Mouse (Mus musculus): ENCODE data around the gene Slc16a8.

The Slc16a8 gene

DNA sequence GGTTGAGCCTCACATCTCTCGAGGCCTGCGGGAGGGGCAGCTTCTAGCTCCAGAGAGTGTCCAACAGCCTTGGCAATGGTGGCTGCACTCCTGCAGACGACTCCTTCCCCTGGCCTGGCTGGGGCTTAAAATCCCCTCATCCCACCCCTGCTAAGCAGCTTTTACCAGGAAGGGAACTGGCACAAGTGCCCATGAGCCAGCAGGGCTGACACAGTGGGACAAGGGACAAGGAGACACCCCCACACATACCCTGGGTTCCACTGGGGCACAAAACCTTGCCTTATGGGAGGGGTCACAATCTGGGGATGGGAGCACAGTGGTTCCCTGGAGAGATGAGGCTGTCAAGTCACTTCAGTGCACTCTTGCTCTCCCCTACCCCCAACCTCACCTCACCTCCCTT lies at the start of gene Slc16a8:
Slc16a8 (minus strand) TSS at position 101 of the 400 bp plus-strand sequence.
- DNase-seq (ENCODE audit: low spot score in 2 of 2) = no peak

DNA sequence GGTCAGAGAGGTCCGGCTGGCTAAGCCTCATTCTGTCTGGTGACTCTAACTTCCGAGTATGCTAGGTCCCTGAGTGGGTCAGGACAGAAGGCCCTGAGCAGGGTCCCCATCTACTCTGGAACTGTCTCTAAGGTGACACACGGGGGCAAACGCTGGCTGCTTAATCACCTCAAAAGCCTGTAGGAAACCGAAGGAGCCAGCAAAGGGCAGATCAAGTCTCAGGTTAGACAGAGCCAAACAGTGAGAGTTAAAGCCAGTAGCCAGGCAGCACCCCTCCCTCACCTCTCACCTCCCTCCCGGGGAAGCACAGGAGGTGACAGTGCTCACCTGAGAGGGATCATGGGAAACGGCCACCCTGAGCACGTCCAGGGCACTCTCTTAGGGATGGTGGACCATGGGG lies 49.2 kb upstream of the Slc16a8 start:
- no peak for DNase-seq (ENCODE audit: low spot score in 2 of 2)

DNA sequence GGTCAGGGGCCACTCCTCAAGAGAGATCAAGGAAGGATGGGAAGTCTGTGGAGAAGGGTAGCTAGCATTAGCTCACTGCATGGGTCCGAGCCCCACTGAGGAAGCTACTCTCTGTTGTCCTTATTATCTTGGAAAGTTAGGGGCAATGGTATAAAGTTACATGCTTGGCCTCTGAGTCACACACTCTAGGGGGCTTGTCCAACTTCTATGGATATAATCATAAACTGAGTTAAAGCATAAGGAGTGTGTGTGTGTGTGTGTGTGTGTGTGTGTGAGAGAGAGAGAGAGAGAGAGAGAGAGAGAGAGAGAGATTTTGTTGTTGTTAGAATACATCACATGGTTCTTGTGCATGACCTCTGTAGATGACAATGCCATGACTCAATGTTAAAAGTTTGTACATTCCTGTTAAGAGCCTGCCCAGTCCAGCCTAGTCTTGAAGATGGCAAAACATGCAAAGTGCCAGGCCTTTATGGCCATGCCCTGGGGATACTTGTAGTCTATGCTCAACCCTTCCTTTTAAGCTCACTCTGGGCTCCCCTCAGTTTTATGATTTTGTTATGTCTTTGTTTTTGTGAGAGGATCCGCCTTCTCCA lies 45.1 kb upstream of the Slc16a8 start:
- DNase-seq (ENCODE audit: low spot score in 2 of 2) = no peak

DNA sequence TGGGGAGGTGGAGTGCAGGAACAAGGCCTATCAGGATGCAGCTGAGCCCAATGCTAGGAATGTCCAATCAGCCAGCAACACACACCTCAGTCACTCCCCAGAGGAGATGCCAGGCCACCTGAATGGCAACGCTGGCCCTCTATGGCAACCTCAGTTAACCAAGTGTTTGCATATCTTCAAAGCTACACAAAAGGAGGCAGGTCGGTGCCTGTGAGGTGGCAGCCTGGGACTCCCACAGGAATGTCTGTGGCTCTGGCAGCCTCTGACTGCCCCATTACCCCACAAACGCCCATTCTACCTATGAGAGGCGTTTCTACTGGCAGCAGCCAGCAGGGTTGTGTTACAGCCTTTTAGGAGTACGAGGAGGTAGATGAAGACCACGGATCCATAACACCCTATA lies 44.0 kb upstream of the Slc16a8 start:
- DNase-seq (ENCODE audit: low spot score in 2 of 2) = no peak

DNA sequence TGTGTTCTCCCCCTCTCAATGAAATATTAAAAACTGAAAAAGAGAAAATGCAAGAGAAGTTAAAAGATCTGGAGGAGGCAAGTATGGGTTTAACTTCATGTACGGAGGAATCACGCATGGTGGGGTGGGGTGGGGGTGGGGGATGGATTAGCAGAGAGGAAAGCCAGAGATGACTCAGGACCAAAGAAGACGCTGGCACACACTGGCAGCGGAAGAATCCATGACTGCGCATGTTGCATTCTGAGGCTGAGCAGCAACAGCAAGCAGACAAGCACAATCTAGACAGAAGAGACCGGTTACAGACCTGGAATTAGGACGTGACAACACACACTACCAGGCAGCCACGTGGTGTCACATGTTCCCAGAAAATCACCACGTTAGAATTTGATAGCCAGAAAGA lies 38.2 kb upstream of the Slc16a8 start:
- no peak for DNase-seq (ENCODE audit: low spot score in 2 of 2)

DNA sequence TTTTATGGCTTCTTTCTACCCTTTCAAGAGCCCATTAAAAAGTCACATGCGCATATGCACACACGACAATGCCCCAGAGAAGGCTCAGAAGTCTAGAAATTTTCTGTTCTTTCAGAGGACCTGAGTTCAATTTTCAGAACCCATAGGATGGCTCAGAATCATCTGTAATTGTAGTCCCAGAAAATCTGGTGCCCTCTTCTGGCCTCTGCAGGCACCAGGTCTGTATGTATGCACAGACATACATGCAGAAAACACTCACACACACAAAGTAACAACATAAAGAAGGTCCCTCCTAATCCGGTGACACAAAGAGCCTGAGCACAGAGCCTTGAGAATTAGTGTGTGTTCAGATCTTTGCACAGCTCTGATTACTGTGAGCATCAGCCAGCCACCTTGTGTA lies 35.8 kb upstream of the Slc16a8 start:
- DNase-seq (ENCODE audit: low spot score in 2 of 2) = no peak

DNA sequence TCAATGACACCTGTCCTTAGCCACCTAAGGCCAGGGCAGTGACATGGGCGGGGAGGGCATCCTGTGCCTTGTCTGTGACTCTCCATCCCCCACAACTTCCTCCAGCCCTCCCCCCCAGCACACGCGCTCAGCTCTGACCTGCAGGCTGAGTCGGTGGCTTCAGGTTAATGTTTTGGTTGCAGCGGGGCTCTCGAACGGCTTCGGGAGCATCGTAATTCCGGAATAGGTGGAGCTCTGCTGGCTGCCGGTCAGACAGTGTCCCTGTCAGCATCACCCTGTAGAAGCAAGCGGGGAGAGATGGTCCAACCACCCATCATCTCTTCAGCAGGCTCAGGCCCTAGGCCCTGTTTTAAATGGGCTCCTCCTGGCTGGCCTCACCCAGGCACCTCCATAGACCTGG lies 34.9 kb upstream of the Slc16a8 start:
- no peak for DNase-seq (ENCODE audit: low spot score in 2 of 2)

DNA sequence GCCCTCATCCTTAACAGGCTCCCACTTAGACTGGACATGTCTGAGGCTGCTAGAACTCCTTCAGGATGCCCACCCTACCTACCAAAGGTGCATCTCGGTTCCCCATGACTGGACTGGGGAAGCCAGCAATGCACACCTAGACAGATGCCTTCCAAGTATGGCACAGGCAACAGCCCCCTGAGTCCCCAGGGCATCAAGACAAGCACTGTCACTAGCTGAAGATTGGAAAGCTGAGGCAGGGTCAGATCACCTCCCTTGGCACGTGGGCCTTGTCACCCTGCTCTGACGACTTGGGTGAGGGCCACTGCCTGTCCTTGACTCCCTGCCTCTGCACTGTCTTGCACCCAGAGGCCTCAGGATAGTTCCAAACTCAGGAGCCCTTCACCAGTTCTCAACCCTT lies 33.8 kb upstream of the Slc16a8 start:
- no peak for DNase-seq (ENCODE audit: low spot score in 2 of 2)

DNA sequence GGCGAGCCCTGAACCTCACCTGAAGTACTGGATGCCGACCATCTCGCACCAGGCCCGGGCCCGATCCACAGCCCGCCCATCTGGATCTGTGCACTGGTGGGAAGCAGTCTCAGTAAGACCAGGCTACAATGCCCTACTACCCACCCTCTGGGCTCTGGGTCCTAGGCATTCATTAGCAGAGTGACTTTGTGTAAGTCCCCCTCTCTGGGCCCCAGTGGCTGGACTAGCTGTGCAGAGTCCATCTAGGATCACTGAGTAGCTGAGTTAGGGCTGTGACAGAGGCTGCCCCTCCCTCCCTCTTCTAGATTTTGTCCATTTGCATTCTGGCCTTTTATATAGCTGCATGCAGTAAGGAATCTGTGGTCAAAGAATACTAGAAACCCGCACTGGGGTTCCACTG lies 32.5 kb upstream of the Slc16a8 start:
- no peak for DNase-seq (ENCODE audit: low spot score in 2 of 2)

DNA sequence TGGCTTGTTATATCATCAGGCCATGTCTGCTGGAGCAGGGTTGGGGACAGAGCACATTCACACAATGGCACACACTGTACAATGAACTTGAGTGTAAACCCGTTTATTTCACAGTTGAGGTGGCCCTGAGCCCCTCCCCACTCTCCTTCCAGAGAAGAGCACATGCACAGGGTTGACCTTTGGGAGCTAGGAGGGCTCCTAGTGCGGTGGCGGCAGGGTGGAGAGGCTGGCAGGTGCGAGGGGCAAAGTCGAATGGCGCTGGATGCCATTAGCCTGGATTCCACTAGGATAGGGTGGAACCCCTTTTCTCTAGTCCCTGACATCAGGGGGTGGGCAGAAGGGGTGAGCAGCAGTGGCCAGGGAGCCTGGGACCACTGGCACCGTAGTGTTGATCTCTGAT lies 31.6 kb upstream of the Slc16a8 start:
- no peak for DNase-seq (ENCODE audit: low spot score in 2 of 2)

DNA sequence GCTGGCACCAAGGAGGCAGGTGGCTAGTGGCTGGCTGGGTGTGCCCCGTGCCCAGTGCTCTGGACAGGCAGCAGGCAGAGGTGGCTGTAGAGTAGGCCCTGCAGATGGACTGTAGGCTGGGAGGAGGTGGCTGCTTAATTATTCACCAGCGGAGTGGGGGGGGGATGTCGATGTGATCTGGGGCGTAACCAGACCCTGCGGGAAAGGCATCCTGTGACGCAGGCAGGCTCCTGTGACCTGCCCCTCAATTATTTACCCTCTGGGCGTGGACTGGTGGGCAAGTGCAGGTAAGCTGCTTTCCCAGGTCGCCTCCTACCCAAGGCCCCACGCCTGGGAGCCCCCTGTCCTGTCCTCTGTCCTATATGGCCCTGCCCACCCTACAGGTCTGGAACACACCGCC lies 30.8 kb upstream of the Slc16a8 start, which contains the start of gene Baiap2l2:
Baiap2l2 (minus strand) TSS at position 139 of the 400 bp plus-strand sequence.
- no peak for DNase-seq (ENCODE audit: low spot score in 2 of 2)

DNA sequence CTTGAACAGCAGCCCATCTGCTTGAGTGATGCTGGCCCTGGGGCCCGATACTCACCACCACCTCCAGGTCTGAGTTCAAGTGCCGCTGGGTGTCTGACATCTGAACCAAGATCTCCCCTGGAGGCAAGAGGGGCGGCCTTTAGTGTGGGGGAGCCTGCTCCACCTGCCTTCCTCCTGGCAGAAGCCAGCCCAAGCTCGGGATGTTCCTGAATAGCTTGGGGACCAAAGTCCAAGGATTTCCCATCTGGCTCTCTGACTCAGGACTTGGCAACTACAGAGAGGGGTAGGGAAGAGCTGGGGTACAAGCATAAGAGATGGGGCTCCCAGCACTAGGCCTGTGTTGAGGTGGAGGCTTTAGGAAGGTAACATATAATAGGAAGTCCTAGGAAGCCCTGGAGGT lies 28.8 kb upstream of the Slc16a8 start:
- DNase-seq (ENCODE audit: low spot score in 2 of 2) = no peak

DNA sequence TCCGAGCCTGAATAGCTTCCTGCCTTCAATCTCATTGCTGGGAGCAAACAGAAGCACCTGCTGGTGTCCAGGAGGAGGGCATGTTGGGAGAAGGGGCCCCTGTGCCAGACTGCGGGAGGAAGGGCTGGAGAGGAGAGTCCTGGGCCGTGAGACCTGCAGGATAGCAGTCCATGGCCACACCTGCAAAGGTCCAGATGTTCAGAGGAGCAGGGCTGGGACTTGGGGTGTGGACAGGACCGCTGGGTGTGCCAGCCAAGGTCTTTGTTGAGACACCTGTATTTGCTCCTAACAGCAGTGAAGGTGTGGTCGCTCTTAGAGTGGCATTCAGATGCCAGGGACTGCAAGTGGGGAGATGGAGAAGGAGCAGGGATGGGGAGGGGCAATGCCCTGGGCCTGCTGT lies 27.9 kb upstream of the Slc16a8 start:
- DNase-seq (ENCODE audit: low spot score in 2 of 2) = no peak

DNA sequence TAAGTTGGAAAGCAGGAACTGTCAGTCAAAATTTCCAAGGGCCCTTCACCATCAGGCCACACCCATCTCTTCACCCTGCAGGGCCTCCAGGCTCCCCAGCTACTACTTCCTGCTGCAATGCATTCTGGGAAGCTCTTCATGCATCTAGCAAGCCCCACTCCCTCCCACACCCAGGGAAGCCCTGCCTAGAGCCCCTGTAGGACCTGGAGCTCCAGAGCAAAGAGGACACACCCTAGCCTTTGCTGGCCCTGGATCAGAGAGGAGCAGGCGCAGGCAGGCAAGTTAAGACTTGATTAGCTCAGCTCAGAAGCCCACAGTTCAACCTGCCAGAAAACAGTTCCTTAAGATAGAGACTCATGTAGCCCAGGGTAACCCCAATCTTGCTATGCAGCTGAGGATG lies 26.8 kb upstream of the Slc16a8 start:
- DNase-seq (ENCODE audit: low spot score in 2 of 2) = no peak

DNA sequence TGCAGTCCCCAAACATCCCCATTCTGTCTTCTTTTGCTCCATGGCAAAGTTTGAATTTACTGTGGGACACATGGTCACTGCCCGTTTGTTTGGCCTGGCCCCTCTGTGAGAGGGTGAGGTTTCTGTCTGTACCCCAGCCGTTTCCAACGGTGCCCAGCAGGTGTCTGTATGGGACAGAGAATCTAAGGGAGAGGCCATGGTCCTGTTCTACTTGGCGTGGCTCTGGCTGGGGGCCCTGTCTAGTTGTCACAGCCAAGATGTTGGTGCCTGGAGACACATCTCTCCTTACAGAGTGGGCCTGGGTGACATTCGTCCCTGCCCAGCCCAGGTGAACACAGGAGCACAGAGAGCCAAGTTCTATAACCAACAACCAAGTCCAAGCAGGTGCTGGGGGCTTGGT lies 26.3 kb upstream of the Slc16a8 start:
- DNase-seq (ENCODE audit: low spot score in 2 of 2) = no peak

DNA sequence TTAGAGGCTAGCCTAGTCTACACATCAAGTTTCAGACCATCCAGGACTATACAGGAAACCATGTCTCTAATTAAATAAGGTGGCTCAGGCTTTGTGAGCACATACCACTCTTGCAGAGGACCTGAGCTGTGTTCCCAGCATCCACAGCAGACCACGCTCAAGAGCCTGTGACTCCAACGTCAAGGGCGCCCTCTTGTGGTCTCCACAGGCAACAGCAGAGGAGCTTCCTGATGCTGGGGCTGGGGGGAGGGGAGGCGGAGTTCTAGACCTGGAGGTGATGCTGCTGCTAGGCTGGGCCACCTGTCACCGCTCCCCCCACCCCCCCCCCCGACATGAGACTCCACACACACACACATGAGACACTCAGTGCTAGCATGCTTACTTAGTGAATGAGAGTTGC lies 25.6 kb upstream of the Slc16a8 start:
- DNase-seq (ENCODE audit: low spot score in 2 of 2) = no peak

DNA sequence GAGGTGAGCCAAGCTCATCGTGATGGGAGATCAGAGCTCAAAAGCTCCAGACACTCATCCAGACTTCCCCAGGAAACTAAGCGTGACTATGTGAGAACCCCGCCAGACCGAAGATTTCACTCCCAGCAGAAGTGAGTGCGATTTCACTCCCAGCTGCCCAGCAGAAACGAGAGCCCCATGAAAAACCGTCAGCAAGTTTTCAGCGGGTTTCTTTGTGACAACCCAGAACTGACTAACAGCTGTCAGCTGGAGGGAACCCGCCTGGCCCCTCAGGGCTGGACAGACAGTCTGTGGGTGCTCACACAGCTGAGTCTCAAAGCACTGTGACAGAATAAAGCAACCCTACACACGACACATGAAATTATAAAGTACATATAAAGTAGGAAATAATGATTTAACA lies 23.2 kb upstream of the Slc16a8 start:
- DNase-seq (ENCODE audit: low spot score in 2 of 2) = no peak

DNA sequence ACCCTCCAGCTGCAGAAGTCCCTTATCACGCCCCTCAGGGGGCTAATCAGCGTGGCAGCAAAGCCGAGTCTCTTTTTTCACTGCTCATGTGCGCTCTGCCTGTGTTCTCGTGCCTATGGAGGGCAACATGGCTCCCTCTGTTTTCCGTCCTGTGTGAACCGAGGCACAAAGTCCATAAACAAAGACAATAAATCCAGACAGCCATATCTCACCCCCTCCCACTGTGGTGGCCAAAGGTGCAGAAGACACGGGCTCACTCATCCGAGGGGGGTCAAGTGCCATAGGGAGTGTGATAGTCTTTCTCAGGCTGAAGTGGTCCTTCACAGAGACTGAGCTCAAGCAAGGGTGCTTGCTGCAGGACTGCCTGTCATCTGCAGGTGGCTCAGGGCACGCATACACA lies 18.5 kb upstream of the Slc16a8 start:
- no peak for DNase-seq (ENCODE audit: low spot score in 2 of 2)

DNA sequence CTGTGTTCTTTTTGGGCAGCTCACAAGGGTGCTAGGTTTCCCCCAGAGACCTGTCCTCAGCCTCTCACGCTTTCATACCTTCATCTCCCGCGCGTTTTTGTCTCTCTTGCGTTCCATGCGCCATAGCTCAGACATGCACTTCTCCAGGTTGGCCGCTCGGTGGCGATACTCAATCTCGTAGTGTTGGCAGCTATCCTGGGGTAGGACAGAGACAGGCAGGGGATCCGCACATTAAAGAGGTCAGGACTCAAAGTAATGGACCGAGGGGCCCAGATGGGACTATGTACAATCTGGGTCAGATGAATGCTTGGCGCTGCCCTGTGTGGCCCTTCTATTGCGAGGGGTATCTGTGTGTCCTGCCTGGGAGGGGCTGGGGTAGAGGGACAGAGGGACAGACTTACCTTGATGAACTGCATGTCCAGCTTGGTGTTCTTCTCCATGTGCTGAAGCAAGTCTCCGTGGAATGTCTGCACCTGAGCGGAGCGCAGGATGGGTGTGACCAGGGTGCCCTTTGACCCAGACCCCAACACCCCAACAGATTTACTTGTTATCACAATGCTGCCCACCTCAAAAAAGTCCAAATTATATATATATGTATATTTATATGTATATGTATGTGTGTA lies 16.7 kb upstream of the Slc16a8 start:
- peak in 1 of 2 experiments; percentile 37 for DNase-seq (ENCODE audit: low spot score in 2 of 2)

DNA sequence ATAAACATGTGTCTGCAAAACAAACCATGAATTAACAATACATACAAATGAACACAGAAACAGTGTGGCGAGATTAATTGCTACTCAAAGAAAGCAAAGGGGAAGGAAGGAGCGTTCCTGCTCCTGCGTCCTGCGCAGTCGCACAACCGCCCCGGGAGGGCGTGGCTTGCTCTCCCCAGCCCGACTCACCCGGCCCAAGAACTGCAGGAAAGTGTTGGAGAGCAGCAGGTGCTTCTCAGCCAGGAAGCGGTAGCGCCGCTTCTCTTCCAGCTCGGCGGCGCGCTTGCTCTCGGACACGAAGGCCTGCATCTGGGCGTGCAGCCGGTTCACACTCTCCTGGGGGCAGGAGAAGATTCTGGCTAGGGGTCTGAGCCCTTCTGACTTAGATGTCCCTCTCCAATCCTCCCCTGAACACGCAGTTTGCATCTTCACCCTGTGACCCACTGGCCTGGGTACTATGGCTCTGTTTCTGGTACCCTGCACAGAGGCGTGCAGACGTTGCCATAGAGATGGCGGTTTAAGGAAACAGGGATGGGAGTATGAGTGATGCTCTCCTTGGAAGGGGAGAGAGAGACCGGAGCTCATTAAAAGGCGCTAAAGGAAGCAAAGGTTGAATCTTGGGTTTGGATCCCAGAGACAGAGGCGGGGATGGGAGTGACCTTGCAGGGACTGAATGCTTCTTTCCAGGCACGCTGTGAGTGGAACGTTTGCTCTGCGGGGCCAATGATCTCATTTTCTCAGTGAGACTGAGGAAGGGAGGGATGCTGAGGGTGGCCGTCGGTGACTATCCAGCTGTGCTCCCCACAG lies 16.0 kb upstream of the Slc16a8 start:
- DNase-seq (ENCODE audit: low spot score in 2 of 2) = peak in 1 of 2 experiments; percentile 52

DNA sequence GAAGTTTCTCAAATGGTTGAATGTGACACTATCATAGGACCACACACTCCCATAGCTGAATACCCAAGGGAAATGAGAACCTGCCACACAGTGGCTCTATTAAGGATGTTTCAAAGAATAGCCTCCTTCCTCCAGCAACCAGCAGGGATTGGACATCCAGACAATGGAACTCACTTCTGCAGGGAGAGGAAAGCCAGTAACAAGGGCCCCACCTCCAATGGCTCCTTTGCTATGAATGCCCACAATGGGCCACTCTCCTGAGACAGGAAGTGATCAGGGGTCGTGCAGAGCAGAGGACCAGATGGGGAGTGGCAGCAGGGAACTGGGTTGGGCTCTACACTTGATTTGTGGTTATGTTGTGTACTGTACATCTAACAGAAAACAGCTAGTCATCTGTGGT lies 14.0 kb upstream of the Slc16a8 start:
- DNase-seq (ENCODE audit: low spot score in 2 of 2) = no peak

DNA sequence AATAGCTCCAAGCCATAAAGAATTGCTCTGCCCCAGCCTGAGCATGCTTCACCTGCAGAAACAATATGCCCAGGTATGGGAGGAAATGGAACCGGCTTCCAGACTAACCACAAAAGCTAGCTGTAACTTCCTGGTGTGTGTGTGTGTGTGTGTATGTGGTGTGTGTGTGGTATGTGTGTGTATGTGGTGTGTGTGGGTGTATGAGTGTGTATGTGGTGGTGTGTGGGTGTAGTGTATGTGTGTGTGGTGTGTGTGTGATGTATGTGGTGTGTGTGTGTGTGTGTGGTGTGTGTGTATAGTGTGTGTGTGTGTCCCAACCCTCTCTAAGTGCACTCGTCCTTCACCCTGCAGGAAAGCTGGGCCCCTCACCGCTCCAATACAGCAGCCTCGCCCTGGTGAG lies 10.8 kb upstream of the Slc16a8 start:
- DNase-seq (ENCODE audit: low spot score in 2 of 2) = no peak

DNA sequence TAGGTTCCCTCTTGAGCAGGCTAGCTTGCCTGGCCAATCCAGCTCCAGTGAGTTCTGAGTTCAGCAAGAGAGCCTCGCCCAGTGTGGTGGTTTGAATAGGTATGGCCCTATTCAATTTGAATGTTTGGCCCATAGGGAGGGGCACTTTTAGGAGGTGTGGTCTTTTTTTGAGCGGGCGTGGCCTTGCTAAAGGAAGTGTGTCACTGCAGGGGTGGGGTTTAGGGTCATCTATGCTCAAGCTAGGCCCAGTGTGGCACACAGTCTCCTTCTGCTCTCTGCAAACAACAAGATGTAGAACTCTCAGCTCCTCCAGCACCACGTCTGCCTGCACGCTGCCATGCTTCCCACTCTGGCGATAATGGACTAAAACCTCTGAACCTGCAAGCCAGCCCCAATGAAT lies 9.2 kb upstream of the Slc16a8 start:
- no peak for DNase-seq (ENCODE audit: low spot score in 2 of 2)

Data from frontal cortex, postnatal 10 days (tissue).